Mouse (Mus musculus) stomach, postnatal 0 days (tissue): Measurements from ENCODE around the gene Cry2. TPM values are rescaled to one million over a fixed set of nuclear protein-coding genes. Genes with fewer than 3 reads are reported as not detected.

Experiments used
- ATAC-seq: fragments of 200-750 bp; cut with Nextera tagmentation; 2 replicates; pipeline ENCODE4 v1.8.0; 2017; ENCODE audit not compliant: low FRiP score, low TSS enrichment
- DNase-seq: peaks from one replicate; pipeline ENCODE4 v3.0.0-alpha.2; 2016; ENCODE audit warnings: low spot score
- H3K27ac ChIP-seq: fragments of 300-500 bp; sonication (generic); replicated peaks from 2 replicates; pipeline ENCODE4 v1.5.1; 2014; ENCODE audit warnings: mild to moderate bottlenecking, control low read depth
- H3K27me3 ChIP-seq: fragments of 300-500 bp; sonication (generic); 2 replicates; pipeline ENCODE4 v1.6.1; 2014; ENCODE audit warnings: low read length; ENCODE audit not compliant: control insufficient read depth, insufficient read depth
- H3K36me3 ChIP-seq: fragments of 300-500 bp; sonication (generic); 2 replicates; pipeline ENCODE4 v1.6.1; 2014; ENCODE audit warnings: low read length, mixed read lengths; ENCODE audit not compliant: control insufficient read depth, insufficient read depth
- H3K4me1 ChIP-seq: fragments of 300-500 bp; sonication (generic); replicated peaks from 2 replicates; pipeline ENCODE4 v1.6.1; 2014; ENCODE audit warnings: antibody characterized with exemption; ENCODE audit not compliant: control insufficient read depth, insufficient read depth
- H3K4me2 ChIP-seq: fragments of 300-500 bp; sonication (generic); replicated peaks from 2 replicates; pipeline ENCODE4 v1.6.1; 2014; ENCODE audit warnings: low read depth, mild to moderate bottlenecking, control low read depth, moderate library complexity
- H3K4me3 ChIP-seq: fragments of 300-500 bp; sonication (generic); 2 replicates; pipeline ENCODE4 v1.5.1; 2014; ENCODE audit warnings: low read depth, low read length, control low read depth
- H3K9ac ChIP-seq: fragments of 300-500 bp; sonication (generic); 2 replicates; pipeline ENCODE4 v1.6.1; 2014; ENCODE audit warnings: mild to moderate bottlenecking, low read length, control low read depth, mixed read lengths
- H3K9me3 ChIP-seq: fragments of 300-500 bp; sonication (generic); 2 replicates; pipeline ENCODE4 v1.6.1; 2016; ENCODE audit warnings: low read length; ENCODE audit not compliant: control insufficient read depth
- CTCF ChIP-seq: IDR thresholded peaks from 2 replicates; pipeline ENCODE4 v1.5.1; 2016; ENCODE audit warnings: antibody characterized with exemption, low read depth, mild to moderate bottlenecking, moderate library complexity
- EP300 ChIP-seq: optimal IDR thresholded peaks from 2 replicates; pipeline ENCODE3; 2016; ENCODE audit warnings: antibody characterized with exemption
- WGBS: fragments of 180-500 bp; shearing (Covaris S2); extraction: QIAGEN DNeasy Blood & Tissue Kit; methylation state at CpG from one replicate; pipeline ENCODE4 v1.1.7; 2014; 5-methylcytosine and 5-hydroxymethylcytosine counted together
- polyA plus RNA-seq: library from polyadenylated mRNA; unstranded; fragments of >200 nt; fragmentation: Nextera tagmentation; extraction: Ambion mirVana; gene quantifications from 2 replicates; pipeline ENCODE4 v1.2.1, GENCODE M21; 2015

The Cry2 gene
- polyA plus RNA-seq, 1 experiment from 2014 or later, result 14.8 TPM

GRCm38 (mm10) chr2:92408309-92409045 lies 25.4 kb downstream of the Cry2 start:
- no peak for ATAC-seq
- no peak overlapping the region for H3K4me2 ChIP-seq
- WGBS, result 88% methylated on average over 18 of the region's 18 CpGs

GRCm38 (mm10) chr2:92405687-92406086 lies 28.2 kb downstream of the Cry2 start:
- no peak overlapping the region for H3K9ac ChIP-seq
- ATAC-seq (no peak), DNase-seq (no peak)
- no peaks in the 10 kb centered on the region; the same call in 1 of the 2 replicates for H3K4me1 ChIP-seq
- H3K9me3 ChIP-seq, result no peaks in the 10 kb centered on the region
- no peak overlapping the region for H3K4me2 ChIP-seq
- 74% methylated on average over 7 of the region's 7 CpGs for WGBS
- H3K27me3 ChIP-seq, result no peaks in the 10 kb centered on the region
- no peak for TF ChIP-seq EP300
- no peak for TF ChIP-seq CTCF
- peaks cover 29% of the 10 kb centered on the region for H3K36me3 ChIP-seq
- H3K4me3 ChIP-seq, result no peak overlapping the region
- no peak overlapping the region for H3K27ac ChIP-seq

More at GRCm38 (mm10) chr2:92408309-92409045, 25.4 kb downstream of the Cry2 start:
- Histone ChIP-seq H3K27me3 (no peaks in the 10 kb centered on the region), H3K36me3 (peaks cover 52% of the 10 kb centered on the region), H3K9me3 (no peaks in the 10 kb centered on the region), H3K4me1 (no peaks in the 10 kb centered on the region), H3K4me3 (no peak overlapping the region), H3K27ac (no peak overlapping the region), H3K9ac (no peak overlapping the region)
- no peak for DNase-seq
- TF ChIP-seq CTCF (no peak), EP300 (no peak)

GRCm38 (mm10) chr2:92404737-92405136 lies 29.1 kb downstream of the Cry2 start:
- Histone ChIP-seq H3K27me3 (no peaks in the 10 kb centered on the region), H3K4me3 (no peak overlapping the region), H3K4me2 (no peak overlapping the region), H3K4me1 (no peaks in the 10 kb centered on the region; the same call in 1 of the 2 replicates), H3K9ac (no peak overlapping the region), H3K27ac (no peak overlapping the region), H3K9me3 (no peaks in the 10 kb centered on the region), H3K36me3 (peaks cover 25% of the 10 kb centered on the region)
- 78% methylated on average over 6 of the region's 6 CpGs for WGBS
- ATAC-seq, result no peak
- DNase-seq, result no peak
- no peak for TF ChIP-seq CTCF
- no peak for TF ChIP-seq EP300

- no peak for ATAC-seq
- 90% methylated on average over 5 of the region's 5 CpGs for WGBS
- H3K27ac ChIP-seq, result no peak overlapping the region
Measured at GRCm38 (mm10) chr2:92403776-92404319, 30.0 kb downstream of the Cry2 start.

DNA sequence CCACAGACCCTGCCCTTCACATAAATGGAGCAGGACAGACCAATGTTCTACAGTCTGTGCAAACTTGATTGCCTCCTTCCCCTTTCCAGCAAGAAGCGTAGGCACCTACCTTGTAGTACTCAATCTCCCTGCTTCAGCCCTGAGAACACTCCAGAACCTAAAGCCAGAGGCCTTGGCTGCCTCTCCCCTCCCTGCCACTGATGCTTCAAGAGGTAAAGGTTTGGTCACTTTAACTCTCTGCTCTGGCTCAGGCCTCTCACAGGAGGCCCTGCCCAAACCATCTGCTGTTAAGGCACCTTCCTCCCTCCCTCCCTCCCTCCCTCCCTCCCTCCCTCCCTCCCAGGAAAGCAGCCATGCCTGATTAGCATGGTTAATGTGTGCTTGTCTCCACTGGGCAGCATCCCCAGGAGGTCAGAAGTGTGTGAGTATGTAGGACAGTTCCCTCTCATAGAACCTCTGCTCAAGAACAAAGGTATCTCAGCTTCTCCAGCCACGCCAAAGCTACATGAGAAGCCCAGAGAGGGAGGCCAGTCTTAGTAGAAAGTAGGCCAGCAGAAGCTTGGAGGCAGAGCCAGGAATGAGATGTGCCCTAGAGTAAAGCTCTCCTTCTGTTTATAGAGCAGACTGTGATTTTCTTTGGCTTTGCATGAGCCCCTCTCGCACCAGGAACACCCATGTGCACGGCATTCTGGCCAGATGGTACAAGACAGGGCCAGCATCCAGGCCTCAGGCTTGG lies 31.1 kb downstream of the Cry2 start:
- Histone ChIP-seq H3K9ac (no peak overlapping the region), H3K4me2 (no peak overlapping the region), H3K9me3 (no peaks in the 10 kb centered on the region), H3K36me3 (peaks cover 10% of the 10 kb centered on the region), H3K27me3 (no peaks in the 10 kb centered on the region), H3K4me1 (no peaks in the 10 kb centered on the region; the same call in 1 of the 2 replicates), H3K4me3 (no peak overlapping the region), H3K27ac (no peak overlapping the region)
- TF ChIP-seq EP300 (no peak), CTCF (no peak)
- ATAC-seq, result no peak
- no peak for DNase-seq
- WGBS, result 75% methylated on average over 4 of the region's 4 CpGs

More at GRCm38 (mm10) chr2:92403776-92404319, 30.0 kb downstream of the Cry2 start:
- Histone ChIP-seq H3K4me3 (no peak overlapping the region), H3K9me3 (no peaks in the 10 kb centered on the region), H3K9ac (no peak overlapping the region), H3K36me3 (peaks cover 19% of the 10 kb centered on the region), H3K4me2 (no peak overlapping the region), H3K27me3 (no peaks in the 10 kb centered on the region), H3K4me1 (no peaks in the 10 kb centered on the region; the same call in 1 of the 2 replicates)
- TF ChIP-seq CTCF (no peak), EP300 (no peak)
- no peak for DNase-seq

- Histone ChIP-seq H3K36me3 (peaks cover 10% of the 10 kb centered on the region; the same call in 1 of the 2 replicates), H3K9ac (peak within 1 kb of the TSS; percentile 58), H3K27me3 (no peaks in the 10 kb centered on the region), H3K4me3 (peak within 1 kb of the TSS; percentile 50), H3K4me1 (no peaks in the 10 kb centered on the region; the same call in 1 of the 2 replicates), H3K27ac (no peak within 1 kb of the TSS), H3K9me3 (no peaks in the 10 kb centered on the region), H3K4me2 (peak within 1 kb of the TSS; percentile 82)
- TF ChIP-seq EP300 (no peak), CTCF (no peak)
- DNase-seq (peak; percentile 47), ATAC-seq (peak; percentile 43; the same call in 1 of the 2 replicates)
- 4% methylated on average over 16 of the region's 59 CpGs for WGBS
Measured at GRCm38 (mm10) chr2:92401091-92401561, 32.7 kb downstream of the Cry2 start, which contains the start of gene Mapk8ip1. Gene Mapk8ip1, minus strand, starts transcription at chr2:92401263.
